Mouse (Mus musculus) megakaryocyte, adult 5-6 weeks (primary cell): Measurements from ENCODE around the gene Clec9a. TPM values are rescaled to one million over a fixed set of nuclear protein-coding genes. Genes with fewer than 3 reads are reported as not detected.

Source experiments
- ATAC-seq: 2 replicates; pipeline ENCODE4 v1.8.0; 2016; ENCODE audit warnings: mild to moderate bottlenecking, inconsistent platforms; ENCODE audit not compliant: poor library complexity, severe bottlenecking
- total RNA-seq, 2 experiments: library from RNA; stranded (forward) in 1 of 2; stranded (reverse) in 1 of 2; fragments of 153-499, 151-499 nt in 1 of 2; fragments of 221-1000, 200-1000 nt in 1 of 2; gene quantifications; 2 replicates each; pipeline versions ENCODE4 v1.2.3 to v1.2.4; 2015 to 2017

Clec9a gene
- 27.6 and 31.4 TPM in 2 replicates for total RNA-seq (2015)
- 13.4 and 14.3 TPM in 2 replicates for total RNA-seq (2017)

- ATAC-seq, result no peak
These were observed at the start of gene Clec9a for GRCm38 (mm10) chr6:129408562-129408961. TSS of gene Clec9a (plus strand) at chr6:129408862.

- ATAC-seq, result no peak
These were observed 49.1 kb upstream of the Clec9a start for GRCm38 (mm10) chr6:129359515-129359914.

GRCm38 (mm10) chr6:129363942-129364341 is 44.7 kb upstream of the Clec9a start:
- no peak for ATAC-seq

GRCm38 (mm10) chr6:129365959-129366359 is 42.7 kb upstream of the Clec9a start:
- ATAC-seq, result peak; percentile 78

- peak; percentile 63 for ATAC-seq
These were observed 39.1 kb upstream of the Clec9a start for GRCm38 (mm10) chr6:129369374-129370132.

GRCm38 (mm10) chr6:129374937-129375471 is 33.7 kb upstream of the Clec9a start:
- ATAC-seq, result peak; percentile 99

GRCm38 (mm10) chr6:129380454-129380853 is 28.2 kb upstream of the Clec9a start:
- no peak for ATAC-seq

GRCm38 (mm10) chr6:129381736-129382135 is 26.9 kb upstream of the Clec9a start:
- ATAC-seq, result no peak

GRCm38 (mm10) chr6:129383466-129383865 is 25.2 kb upstream of the Clec9a start:
- no peak for ATAC-seq

- no peak for ATAC-seq
These were observed 23.7 kb upstream of the Clec9a start for GRCm38 (mm10) chr6:129385000-129385399.

- no peak for ATAC-seq
These were observed 22.9 kb upstream of the Clec9a start, which contains the start of gene Clec12b for GRCm38 (mm10) chr6:129385774-129386173. TSS of gene Clec12b (minus strand) at chr6:129385874.

GRCm38 (mm10) chr6:129393087-129393720 is 15.5 kb upstream of the Clec9a start:
- ATAC-seq, result peak; percentile 60

- ATAC-seq, result no peak
These were observed 14.9 kb upstream of the Clec9a start for GRCm38 (mm10) chr6:129393732-129394131.

GRCm38 (mm10) chr6:129396997-129397396 is 11.7 kb upstream of the Clec9a start, which contains the start of gene Clec1b:
TSS of gene Clec1b (plus strand) at chr6:129397297.
- no peak for ATAC-seq

GRCm38 (mm10) chr6:129399945-129400344 is 8.7 kb upstream of the Clec9a start:
- no peak for ATAC-seq

- peak; percentile 59 for ATAC-seq
These were observed 6.3 kb upstream of the Clec9a start for GRCm38 (mm10) chr6:129402404-129402803.

- 0 out of 2 replicates have a peak, but pooled peaks have one; percentile 26 for ATAC-seq
These were observed 5.3 kb upstream of the Clec9a start for GRCm38 (mm10) chr6:129403391-129403790.

GRCm38 (mm10) chr6:129405999-129406398 is 2.7 kb upstream of the Clec9a start:
- peak; percentile 26; the same call in 1 of the 2 replicates for ATAC-seq

GRCm38 (mm10) chr6:129407324-129407723 is 1.3 kb upstream of the Clec9a start:
- peak; percentile 85 for ATAC-seq

GRCm38 (mm10) chr6:129414177-129414576 is 5.5 kb downstream of the Clec9a start:
- ATAC-seq, result no peak

- ATAC-seq, result no peak
These were observed 13.6 kb downstream of the Clec9a start for GRCm38 (mm10) chr6:129422311-129422710.
